Comparison of ENCODE assay signal across 11 mouse cellular contexts in the genomic region with DNA sequence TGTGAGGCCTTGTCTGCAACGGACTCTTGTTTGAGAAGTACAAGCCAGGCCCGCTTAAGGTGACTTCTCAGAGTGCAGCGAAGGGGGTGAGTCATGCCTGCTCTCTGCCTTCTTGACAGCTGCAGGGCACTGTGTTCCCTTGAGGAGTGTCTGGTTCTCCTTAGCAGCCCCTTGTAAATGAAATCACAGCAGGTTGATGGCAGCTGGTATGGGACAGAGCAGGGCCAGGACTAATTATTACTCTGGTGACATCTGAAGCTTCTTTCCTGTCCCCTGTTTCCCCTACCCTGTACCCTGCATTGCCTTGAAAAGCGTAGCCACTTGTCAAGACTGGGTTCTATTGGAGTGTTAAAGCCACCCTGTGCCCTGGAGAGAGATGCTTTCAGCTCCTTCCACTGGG. TPM values are rescaled to one million over a fixed set of nuclear protein-coding genes. Genes with fewer than 3 reads are reported as not detected.
DNase-seq lines count a peak whose midpoint lies in the region; ATAC-seq lines count a peak whose summit lies in the region.
"Had no signal": no experiment of that assay in that cellular context is flagged by ENCODE, and none has a peak within 500 bp of the region (broad histone marks: within the 10 kb centered on the region; RNA-seq: fewer than 3 reads in every experiment).

No protein-coding gene starts in this region.

- no peak for ATAC-seq in heart, embryonic 11.5 days (replicated peaks; ENCODE audit: insufficient number of reproducible peaks, low FRiP score, low TSS enrichment)
- 0 out of 2 replicates have a peak, but pooled peaks have one; percentile 30 for ATAC-seq in hindbrain, embryonic 15.5 days (ENCODE audit: low FRiP score, low read depth)
- peak; percentile 54; the same call in 1 of the 2 replicates for ATAC-seq in midbrain, embryonic 12.5 days (ENCODE audit: low FRiP score, low read depth)

- H3K27ac ChIP-seq in heart, embryonic 11.5 days (ENCODE audit: low read depth, low read length), result no peak overlapping the region
- no peak overlapping the region for H3K27ac ChIP-seq in hindbrain, embryonic 15.5 days (replicated peaks)
- 0 out of 2 replicates have a peak overlapping the region, but pooled peaks have one; percentile 60 for H3K27ac ChIP-seq in midbrain, embryonic 12.5 days (replicated peaks)
- H3K27ac ChIP-seq: embryonic facial prominence, embryonic 13.5 days; liver, embryonic 13.5 days had no signal

- no peaks in the 10 kb centered on the region for H3K36me3 ChIP-seq in heart, embryonic 11.5 days (ENCODE audit: control insufficient read depth, insufficient read depth, low read length)
- no peaks in the 10 kb centered on the region for H3K36me3 ChIP-seq in hindbrain, embryonic 15.5 days
- no peaks in the 10 kb centered on the region for H3K36me3 ChIP-seq in midbrain, embryonic 12.5 days
- H3K36me3 ChIP-seq: embryonic facial prominence, embryonic 13.5 days; liver, embryonic 13.5 days had no signal

- H3K9ac ChIP-seq in heart, embryonic 11.5 days (ENCODE audit: low read depth, low read length), result no peak overlapping the region
- no peak overlapping the region for H3K9ac ChIP-seq in hindbrain, embryonic 15.5 days
- H3K9ac ChIP-seq in midbrain, embryonic 12.5 days (replicated peaks), result no peak overlapping the region
- H3K9ac ChIP-seq: embryonic facial prominence, embryonic 13.5 days; liver, embryonic 13.5 days had no signal

- peak; percentile 61 for DNase-seq in heart, adult 11 months
- DNase-seq in brain, adult 2 months (ENCODE audit: low read depth, low spot score), result peak; percentile 45
- DNase-seq in cerebellum, postnatal 10 days, result no peak
- no peak for DNase-seq in kidney, postnatal 25 days
- no peak for DNase-seq in retina, embryonic 14.5 days (ENCODE audit: low spot score)
- DNase-seq: kidney, adult 8-10 months; liver, embryonic 13.5 days had no signal

- no peaks in the 10 kb centered on the region for H3K27me3 ChIP-seq in heart, embryonic 11.5 days (ENCODE audit: control insufficient read depth, insufficient read depth, low read length)
- no peaks in the 10 kb centered on the region for H3K27me3 ChIP-seq in hindbrain, embryonic 15.5 days
- no peaks in the 10 kb centered on the region for H3K27me3 ChIP-seq in midbrain, embryonic 12.5 days
- H3K27me3 ChIP-seq: embryonic facial prominence, embryonic 13.5 days; liver, embryonic 13.5 days had no signal

- H3K4me3 ChIP-seq in heart, embryonic 11.5 days (ENCODE audit: low read depth, low read length), result no peak overlapping the region
- no peak overlapping the region for H3K4me3 ChIP-seq in hindbrain, embryonic 15.5 days
- H3K4me3 ChIP-seq in midbrain, embryonic 12.5 days, result no peak overlapping the region
- H3K4me3 ChIP-seq: embryonic facial prominence, embryonic 13.5 days; liver, embryonic 13.5 days had no signal

- 39% methylated on average over 4 of the region's 4 CpGs for WGBS in heart, embryonic 11.5 days (ENCODE audit: insufficient replicate concordance)
- 57% methylated on average over 4 of the region's 4 CpGs for WGBS in hindbrain, embryonic 15.5 days
- WGBS in midbrain, embryonic 12.5 days, result 73% methylated on average over 4 of the region's 4 CpGs

- H3K4me2 ChIP-seq in heart, embryonic 11.5 days, result no peak overlapping the region
- no peak overlapping the region for H3K4me2 ChIP-seq in hindbrain, embryonic 15.5 days
- H3K4me2 ChIP-seq in midbrain, embryonic 12.5 days (replicated peaks), result no peak overlapping the region
- H3K4me2 ChIP-seq: embryonic facial prominence, embryonic 13.5 days; liver, embryonic 13.5 days had no signal

- H3K9me3 ChIP-seq in heart, embryonic 11.5 days (replicated peaks; ENCODE audit: control insufficient read depth, low read length), result no peaks in the 10 kb centered on the region
- no peaks in the 10 kb centered on the region for H3K9me3 ChIP-seq in hindbrain, embryonic 15.5 days
- H3K9me3 ChIP-seq in midbrain, embryonic 12.5 days, result no peaks in the 10 kb centered on the region
- H3K9me3 ChIP-seq: embryonic facial prominence, embryonic 13.5 days; liver, embryonic 13.5 days had no signal

- 0 out of 2 replicates have a peak, but pooled peaks cover 3% of the 10 kb centered on the region for H3K4me1 ChIP-seq in heart, embryonic 11.5 days (ENCODE audit: control insufficient read depth, insufficient read depth, low read length)
- peaks cover 12% of the 10 kb centered on the region for H3K4me1 ChIP-seq in hindbrain, embryonic 15.5 days (replicated peaks)
- peaks cover 7% of the 10 kb centered on the region; the same call in 1 of the 2 replicates for H3K4me1 ChIP-seq in midbrain, embryonic 12.5 days
- H3K4me1 ChIP-seq: liver, embryonic 13.5 days had no signal

RNA-seq across cellular contexts. Expression of gene Dusp27, which starts 38.0 kb away (rescaled TPM):
- polyA plus RNA-seq in heart, embryonic 11.5 days (2014; fragmentation: Nextera tagmentation; extraction: Ambion mirVana), result 32.2 and 45.4 TPM in 2 replicates
- 1.2 and 1.5 TPM in 2 replicates for polyA plus RNA-seq in hindbrain, embryonic 15.5 days (2015; fragmentation: Nextera tagmentation; extraction: Ambion mirVana)
- 3.0 TPM in 2 replicates for polyA plus RNA-seq in midbrain, embryonic 12.5 days (2016; fragmentation: Nextera tagmentation; extraction: Ambion mirVana)

RNA-seq across cellular contexts. Expression of gene Gpa33, which starts 40.3 kb away (rescaled TPM):
- polyA plus RNA-seq in heart, embryonic 11.5 days (2014; fragmentation: Nextera tagmentation; extraction: Ambion mirVana), result 0.15 TPM in 1 of 2 replicates, not detected in the other
- polyA plus RNA-seq in hindbrain, embryonic 15.5 days (2015; fragmentation: Nextera tagmentation; extraction: Ambion mirVana), result not detected in 2 replicates
- 0.10 and 0.29 TPM in 2 replicates for polyA plus RNA-seq in midbrain, embryonic 12.5 days (2016; fragmentation: Nextera tagmentation; extraction: Ambion mirVana)
- polyA plus RNA-seq: liver, embryonic 13.5 days had no signal

Comparison
In these comparisons a context has a peak if more than half of its experiments do, and no peak if none do; other contexts are left out.
1. DNase-seq: peak in heart, adult 11 months (single experiment) and brain, adult 2 months (single experiment); none in cerebellum, postnatal 10 days (0 of 2), kidney, postnatal 25 days (0 of 2) and retina, embryonic 14.5 days (single experiment).